Mouse (Mus musculus) lung, postnatal 0 days (tissue): ENCODE measurements around the gene Poc1a.

Source experiments
- CTCF ChIP-seq: IDR thresholded peaks from 2 replicates; pipeline ENCODE4 v1.5.1; 2016; ENCODE audit warnings: antibody characterized with exemption, mild to moderate bottlenecking
- EP300 ChIP-seq: IDR thresholded peaks from 2 replicates; pipeline ENCODE4 v1.6.1; 2016; ENCODE audit warnings: antibody characterized with exemption, mild to moderate bottlenecking, control low read depth

DNA sequence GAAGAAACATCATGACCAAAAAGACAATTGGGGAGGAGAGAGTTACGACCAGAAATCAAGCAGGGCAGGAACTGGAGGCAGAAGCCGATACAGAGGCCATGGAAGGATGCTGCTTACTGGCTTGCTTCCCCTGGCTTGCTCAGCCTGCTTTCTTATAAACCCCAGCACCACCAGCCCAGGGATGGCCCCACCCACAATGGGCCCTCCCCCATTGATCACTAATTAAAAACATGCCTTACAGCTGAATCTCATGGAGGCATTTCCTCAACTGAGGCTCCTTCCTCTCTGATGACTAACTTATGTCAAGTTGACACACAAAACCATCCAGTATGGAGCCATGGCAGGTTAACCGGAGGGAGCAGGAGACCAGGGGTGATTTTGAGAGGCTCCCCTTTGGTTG lies 118.9 kb downstream of the Poc1a start:
- no peak for TF ChIP-seq CTCF
- TF ChIP-seq EP300: no peak
